Mouse (Mus musculus) heart, postnatal 0 days (tissue): Measurements from ENCODE around the gene Tmem206.

Experiments
- CTCF ChIP-seq: IDR thresholded peaks from 2 replicates; pipeline ENCODE4 v1.5.1; 2016; ENCODE audit warnings: antibody characterized with exemption, control low read depth, low read depth
- EP300 ChIP-seq: IDR thresholded peaks from 2 replicates; pipeline ENCODE4 v1.6.1; 2016; ENCODE audit warnings: antibody characterized with exemption, low read depth

DNA sequence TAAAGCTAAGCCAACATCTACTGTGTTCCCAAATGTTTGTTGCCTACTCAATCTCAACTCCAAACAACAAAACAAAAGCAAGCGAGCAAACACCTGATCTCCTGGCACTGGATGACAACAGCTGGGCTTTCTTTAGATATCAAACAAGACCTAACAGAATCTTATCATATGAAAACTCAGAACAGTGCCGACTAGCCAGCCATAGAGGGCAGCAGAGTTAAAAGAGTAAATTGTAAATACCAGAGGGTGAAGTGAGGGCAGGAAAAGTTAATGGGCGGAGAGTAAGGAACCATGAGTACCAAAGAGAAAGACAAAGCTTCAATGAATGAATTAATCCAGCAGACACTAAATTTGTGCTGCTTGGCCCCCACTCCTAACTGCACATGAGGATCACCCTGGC lies 65.6 kb downstream of the Tmem206 start:
- peak; percentile 5; the same call in 1 of the 2 replicates for TF ChIP-seq EP300
- peak; percentile 81 for TF ChIP-seq CTCF
